10 mouse cellular contexts compared by ENCODE assay signal in genomic region chr7:37563831-37564400, GRCm38 (mm10).
DNase-seq lines count a peak whose midpoint lies in the region; ATAC-seq and TF ChIP-seq lines count a peak whose summit lies in the region.
"Had no signal": no experiment of that assay in that cellular context is flagged by ENCODE, and none has a peak within 500 bp of the region (broad histone marks: within the 10 kb centered on the region; RNA-seq: fewer than 3 reads in every experiment).

No protein-coding gene starts in this region.

- peak overlapping the region; percentile 34; the same call in 1 of the 2 replicates for H3K27ac ChIP-seq in lung, embryonic 14.5 days (ENCODE audit: low read depth)
- peak overlapping the region; percentile 2; the same call in 1 of the 2 replicates for H3K27ac ChIP-seq in forebrain, embryonic 14.5 days (ENCODE audit: low read depth, low read length)
- peak overlapping the region; percentile 86 for H3K27ac ChIP-seq in midbrain, embryonic 10.5 days (replicated peaks)
- 0 out of 2 replicates have a peak overlapping the region, but pooled peaks have one; percentile 24 for H3K27ac ChIP-seq in stomach, embryonic 14.5 days (ENCODE audit: low read length)
- H3K27ac ChIP-seq: liver, embryonic 13.5 days had no signal

- no peak for TF ChIP-seq CTCF in lung, embryonic 14.5 days (IDR thresholded peaks at IDR 0.05; ENCODE audit: low read depth)

- no peaks in the 10 kb centered on the region for H3K9me3 ChIP-seq in lung, embryonic 14.5 days (ENCODE audit: low read depth, low read length)
- no peaks in the 10 kb centered on the region for H3K9me3 ChIP-seq in forebrain, embryonic 14.5 days (replicated peaks; ENCODE audit: control insufficient read depth, low read length)
- H3K9me3 ChIP-seq in midbrain, embryonic 10.5 days (replicated peaks) = no peaks in the 10 kb centered on the region
- H3K9me3 ChIP-seq in stomach, embryonic 14.5 days (ENCODE audit: control insufficient read depth, low read depth, low read length) = no peaks in the 10 kb centered on the region
- H3K9me3 ChIP-seq: liver, embryonic 13.5 days had no signal

- ATAC-seq in lung, embryonic 14.5 days (ENCODE audit: insufficient read depth) = no peak
- no peak for ATAC-seq in forebrain, embryonic 14.5 days
- ATAC-seq in stomach, embryonic 14.5 days (ENCODE audit: insufficient number of reproducible peaks, insufficient read depth, low FRiP score, low read depth) = no peak

- no peaks in the 10 kb centered on the region for H3K27me3 ChIP-seq in lung, embryonic 14.5 days (ENCODE audit: insufficient read depth, low read length)
- no peaks in the 10 kb centered on the region for H3K27me3 ChIP-seq in forebrain, embryonic 14.5 days (replicated peaks; ENCODE audit: control insufficient read depth, insufficient read depth, low read length)
- H3K27me3 ChIP-seq in midbrain, embryonic 10.5 days (ENCODE audit: low read depth, poor library complexity, severe bottlenecking) = no peaks in the 10 kb centered on the region
- no peaks in the 10 kb centered on the region for H3K27me3 ChIP-seq in stomach, embryonic 14.5 days (ENCODE audit: control insufficient read depth, insufficient read depth, low read length)
- H3K27me3 ChIP-seq: liver, embryonic 13.5 days had no signal

- H3K4me2 ChIP-seq in lung, embryonic 14.5 days = peak overlapping the region; percentile 39
- peak overlapping the region; percentile 26; the same call in 1 of the 2 replicates for H3K4me2 ChIP-seq in forebrain, embryonic 14.5 days (ENCODE audit: low read length)
- no peak overlapping the region for H3K4me2 ChIP-seq in stomach, embryonic 14.5 days (replicated peaks; ENCODE audit: low read depth, low read length)

- no peak overlapping the region for H3K9ac ChIP-seq in lung, embryonic 14.5 days
- H3K9ac ChIP-seq in forebrain, embryonic 14.5 days (ENCODE audit: low read length) = 0 out of 2 replicates have a peak overlapping the region, but pooled peaks have one; percentile 42
- H3K9ac ChIP-seq in stomach, embryonic 14.5 days (replicated peaks; ENCODE audit: low read depth, low read length) = no peak overlapping the region
- H3K9ac ChIP-seq: liver, embryonic 13.5 days had no signal

- peaks cover 21% of the 10 kb centered on the region for H3K4me1 ChIP-seq in lung, embryonic 14.5 days (ENCODE audit: insufficient read depth)
- peaks cover 52% of the 10 kb centered on the region for H3K4me1 ChIP-seq in forebrain, embryonic 14.5 days (ENCODE audit: control insufficient read depth, insufficient read depth, low read length)
- H3K4me1 ChIP-seq in midbrain, embryonic 10.5 days = peaks cover 95% of the 10 kb centered on the region
- H3K4me1 ChIP-seq in stomach, embryonic 14.5 days (ENCODE audit: control insufficient read depth, insufficient read depth, low read length) = peaks cover 23% of the 10 kb centered on the region; the same call in 1 of the 2 replicates
- H3K4me1 ChIP-seq: liver, embryonic 13.5 days had no signal

- WGBS in lung, embryonic 14.5 days = 47% methylated on average over 6 of the region's 6 CpGs
- WGBS in forebrain, embryonic 14.5 days = 5% methylated on average over 6 of the region's 6 CpGs
- WGBS in midbrain, embryonic 10.5 days = 8% methylated on average over 6 of the region's 6 CpGs
- 58% methylated on average over 6 of the region's 6 CpGs for WGBS in stomach, embryonic 14.5 days

- H3K36me3 ChIP-seq in lung, embryonic 14.5 days (ENCODE audit: insufficient read depth) = no peaks in the 10 kb centered on the region; the same call in 1 of the 2 replicates
- H3K36me3 ChIP-seq in forebrain, embryonic 14.5 days (ENCODE audit: control insufficient read depth, insufficient read depth, low read length) = peaks cover 10% of the 10 kb centered on the region; the same call in 1 of the 2 replicates
- peaks cover 21% of the 10 kb centered on the region for H3K36me3 ChIP-seq in midbrain, embryonic 10.5 days
- H3K36me3 ChIP-seq in stomach, embryonic 14.5 days (ENCODE audit: control insufficient read depth, insufficient read depth, low read length) = no peaks in the 10 kb centered on the region
- H3K36me3 ChIP-seq: liver, embryonic 13.5 days had no signal

- H3K4me3 ChIP-seq in lung, embryonic 14.5 days (ENCODE audit: low read depth, low read length) = no peak overlapping the region
- H3K4me3 ChIP-seq in forebrain, embryonic 14.5 days (ENCODE audit: low read depth, low read length) = no peak overlapping the region
- H3K4me3 ChIP-seq in midbrain, embryonic 10.5 days = peak overlapping the region; percentile 29
- no peak overlapping the region for H3K4me3 ChIP-seq in stomach, embryonic 14.5 days (ENCODE audit: low read depth, low read length)
- H3K4me3 ChIP-seq: liver, embryonic 13.5 days had no signal

- no peak for DNase-seq in lung, embryonic 14.5 days
- no peak for DNase-seq in lung, postnatal 14 days
- DNase-seq in forebrain, embryonic 14.5 days (ENCODE audit: low spot score) = no peak
- peak; percentile 63 for DNase-seq in midbrain, embryonic 10.5 days (ENCODE audit: low spot score)
- DNase-seq in cerebellum, postnatal 14 days = no peak
- no peak for DNase-seq in right cerebral cortex, postnatal 4 days
- no peak for DNase-seq in gastrocnemius, postnatal 25 days
- DNase-seq: liver, embryonic 13.5 days; thymus, postnatal 25 days had no signal

Comparison
In these comparisons a context has a peak if more than half of its experiments do, and no peak if none do; other contexts are left out.
1. H3K27ac ChIP-seq: peak in every context shown above with its lines; median percentile 86 in midbrain, embryonic 10.5 days; 34 in lung, embryonic 14.5 days; 24 in stomach, embryonic 14.5 days; 2 in forebrain, embryonic 14.5 days.